Mouse (Mus musculus) layer of hippocampus, adult 8-10 months (tissue): ENCODE measurements around the gene Cc2d2b. TPM values are rescaled to one million over a fixed set of nuclear protein-coding genes. Genes with fewer than 3 reads are reported as not detected.
A peak's percentile ranks its signal among the peaks of the same experiment; 100 is the strongest.

ENCODE experiments used
- DNase-seq, 2 experiments: peaks; one replicate each; pipeline ENCODE4 v3.0.0; 2022; ENCODE audit warnings: low spot score in 2 of 2
- total RNA-seq, 4 experiments: library from RNA; stranded (reverse); gene quantifications; 2 replicates each; pipeline ENCODE4 v1.2.4; 2022

The Cc2d2b gene
- 1 to 10 TPM in 1 of 4 experiments, under 1 TPM in 3; 0.31 to 1.5 (median 0.56) TPM for total RNA-seq

DNA sequence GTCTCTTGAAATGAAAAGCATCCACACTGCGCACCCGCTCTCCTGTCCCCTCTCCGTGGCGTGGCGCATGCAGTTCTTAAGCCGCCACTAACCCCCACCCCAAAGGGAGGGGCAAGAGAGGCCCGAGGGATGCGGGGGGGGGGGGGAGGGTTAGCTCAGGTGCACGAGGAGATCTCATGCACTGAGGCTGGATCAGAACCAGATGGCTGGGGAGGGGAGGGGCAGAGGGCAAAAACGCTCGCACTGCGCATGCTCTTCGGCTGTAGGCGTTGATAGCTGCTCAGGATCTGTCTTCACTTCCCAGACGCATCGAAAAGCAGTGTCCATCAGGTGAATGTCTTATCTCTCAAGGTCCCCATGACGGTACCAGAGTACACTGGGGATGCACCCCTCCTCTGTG is at the start of gene Cc2d2b:
Gene Cc2d2b (plus strand): TSS at position 195 of the 400 bp plus-strand sequence.
- no peak for DNase-seq

DNA sequence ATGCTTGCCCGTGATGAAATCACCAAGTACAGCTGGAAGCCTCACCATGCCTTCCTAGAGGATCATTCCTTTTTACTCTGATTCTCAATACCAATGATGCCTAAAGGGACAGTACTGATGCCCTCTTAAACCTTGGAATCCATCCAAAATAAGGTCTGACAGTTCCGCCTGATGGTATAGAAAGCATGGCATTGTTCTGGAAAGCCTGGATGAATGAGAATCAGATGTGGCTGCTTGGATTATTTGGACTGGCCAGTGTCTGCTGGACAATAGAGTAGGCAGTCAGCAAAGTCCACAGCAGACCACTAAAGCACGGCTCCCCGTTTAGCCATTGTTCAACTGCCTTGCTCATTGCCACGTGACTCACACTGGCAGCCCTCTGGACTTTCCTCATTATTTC is 48.7 kb upstream of the Cc2d2b start:
- no peak for DNase-seq

DNA sequence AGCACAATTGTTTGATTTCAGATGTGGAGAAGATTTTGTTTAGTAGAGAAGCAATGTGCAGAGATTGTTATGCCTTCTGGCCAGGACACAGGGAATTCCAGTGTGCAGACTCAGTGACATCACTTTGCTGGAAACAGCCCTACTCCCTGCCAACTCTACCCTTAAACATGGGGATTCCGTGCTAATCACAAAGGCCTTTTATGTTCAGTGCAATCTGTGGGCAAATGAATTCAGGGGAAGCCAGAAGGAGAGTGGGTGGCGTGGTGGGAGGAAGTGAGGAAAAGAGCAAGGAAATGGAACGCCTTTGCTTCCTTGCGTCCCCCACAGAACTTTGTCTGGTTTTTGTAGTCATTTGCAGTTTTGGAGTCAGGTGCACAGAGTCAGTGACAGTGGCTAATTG is 46.1 kb upstream of the Cc2d2b start:
- peak; percentile 62 for DNase-seq

DNA sequence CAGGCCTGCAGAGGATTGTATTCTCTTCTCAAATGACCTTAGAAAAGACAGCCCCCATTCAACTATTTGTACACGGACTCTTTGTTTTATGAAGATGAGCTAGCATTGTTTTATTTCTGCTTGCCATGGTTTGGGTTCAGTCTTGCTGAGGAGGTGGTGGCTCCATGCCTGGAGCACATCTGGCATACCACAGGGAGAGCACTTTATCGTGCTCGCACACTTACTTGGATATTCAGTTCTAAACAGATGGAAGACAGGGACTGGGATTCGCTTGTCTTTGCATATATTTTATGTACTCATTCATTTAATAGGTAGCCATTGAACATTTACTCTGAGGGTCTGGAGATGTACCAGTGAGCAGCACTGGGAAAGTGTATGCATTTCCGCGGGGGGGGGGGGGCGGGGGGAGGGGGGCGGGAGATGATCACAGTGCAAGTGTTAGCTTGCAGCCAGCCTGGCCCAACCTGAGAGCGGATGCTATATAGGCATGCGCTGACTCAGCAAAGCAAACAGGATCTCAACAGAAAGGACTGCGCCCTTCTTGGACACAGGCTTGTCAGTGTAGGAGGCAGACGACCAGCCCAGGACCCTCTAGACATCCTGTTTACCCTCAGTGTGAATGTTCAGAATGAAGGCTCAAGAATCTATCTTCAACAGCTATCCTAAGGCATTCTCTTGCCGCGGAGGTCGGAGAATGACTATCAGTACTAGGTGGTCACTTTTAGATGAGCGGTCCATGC is 35.5 kb upstream of the Cc2d2b start:
- DNase-seq: no peak

DNA sequence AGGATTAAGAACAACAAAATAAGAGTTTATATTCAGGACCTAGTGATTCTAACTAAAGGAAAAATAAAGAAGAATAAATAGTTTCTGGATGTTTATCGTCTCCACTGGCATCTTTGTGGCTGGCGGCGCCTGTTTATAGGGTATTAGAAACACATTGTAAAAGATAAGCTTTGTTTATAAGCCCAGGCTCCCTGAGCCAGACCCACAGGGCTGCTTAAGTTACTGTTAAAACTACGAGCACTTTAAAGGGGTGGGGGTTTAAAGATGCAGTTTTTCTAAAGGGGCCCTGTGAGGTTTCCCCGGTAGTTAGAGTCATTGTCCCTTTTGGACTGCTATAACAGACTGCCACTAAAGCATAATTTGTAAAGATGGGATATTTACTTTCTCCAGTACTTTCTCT is 33.9 kb upstream of the Cc2d2b start:
- no peak for DNase-seq

DNA sequence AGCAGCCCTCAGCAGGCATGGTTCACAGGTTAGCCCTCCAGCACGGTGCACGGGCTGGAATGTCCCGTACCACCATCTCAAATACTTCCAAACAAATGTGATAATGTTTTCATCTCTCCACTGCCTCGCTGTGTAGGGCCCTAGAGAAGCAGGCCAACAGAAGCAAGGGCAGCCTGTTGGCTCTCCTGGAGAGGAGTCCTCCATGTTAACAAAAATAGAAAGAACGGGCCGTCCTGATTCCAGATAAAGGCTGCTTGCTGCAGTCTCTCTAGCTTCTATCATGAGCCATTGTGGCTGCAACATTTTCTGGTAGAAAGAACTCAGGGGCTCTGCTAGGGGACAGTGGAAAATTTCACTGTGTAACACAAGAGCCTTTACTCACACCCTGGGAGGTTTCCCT is 31.6 kb upstream of the Cc2d2b start:
- no peak for DNase-seq

DNA sequence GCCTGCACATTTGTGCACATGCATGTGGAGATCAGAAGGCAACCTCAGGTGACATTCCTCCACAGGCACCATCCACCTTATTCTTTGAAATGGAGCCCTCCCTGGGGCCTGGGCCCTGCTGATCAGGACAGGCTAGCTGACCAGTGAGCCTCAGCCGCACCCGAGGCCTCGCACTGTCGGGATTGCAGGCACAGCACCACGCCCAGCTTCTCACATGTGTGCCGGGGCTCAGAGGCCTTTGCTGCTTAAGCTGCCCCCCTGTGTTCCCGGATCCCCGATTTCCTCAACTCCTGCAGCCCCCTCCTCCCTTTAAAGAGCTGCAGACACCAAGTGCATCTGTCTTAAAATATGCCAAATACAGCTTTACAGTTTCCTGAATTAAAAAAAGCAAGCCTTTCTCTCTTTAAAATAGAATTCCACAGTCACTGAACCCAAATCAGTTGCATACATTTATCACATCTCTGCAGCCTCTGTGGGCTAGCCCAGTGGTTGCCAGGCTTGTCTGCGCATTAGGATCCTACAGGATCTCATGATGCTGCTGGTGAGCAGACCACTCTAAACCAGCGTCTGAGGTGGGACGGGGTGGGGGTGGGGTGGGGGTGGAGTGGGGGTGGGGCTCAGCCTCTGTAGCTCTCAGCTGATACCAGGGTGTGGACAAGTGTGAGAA is 29.0 kb upstream of the Cc2d2b start:
- DNase-seq: no peak

DNA sequence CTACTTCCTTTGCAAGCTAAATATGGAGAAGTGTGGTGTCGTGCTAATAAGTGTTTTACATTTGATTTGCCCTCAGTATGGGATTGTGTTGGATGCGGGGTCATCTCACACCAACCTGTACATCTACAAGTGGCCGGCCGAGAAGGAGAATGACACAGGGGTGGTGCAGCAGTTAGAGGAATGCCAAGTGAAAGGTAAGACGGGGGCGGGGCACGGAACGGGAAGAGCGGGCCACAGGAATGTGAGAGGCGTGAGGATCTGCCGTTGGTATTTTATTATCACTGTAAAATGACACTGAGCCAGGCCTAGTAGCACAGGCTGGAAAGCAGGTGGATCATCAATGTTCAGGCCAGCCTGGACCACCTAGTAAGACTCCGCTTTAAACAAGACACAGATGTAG is 28.2 kb upstream of the Cc2d2b start:
- DNase-seq: no peak

DNA sequence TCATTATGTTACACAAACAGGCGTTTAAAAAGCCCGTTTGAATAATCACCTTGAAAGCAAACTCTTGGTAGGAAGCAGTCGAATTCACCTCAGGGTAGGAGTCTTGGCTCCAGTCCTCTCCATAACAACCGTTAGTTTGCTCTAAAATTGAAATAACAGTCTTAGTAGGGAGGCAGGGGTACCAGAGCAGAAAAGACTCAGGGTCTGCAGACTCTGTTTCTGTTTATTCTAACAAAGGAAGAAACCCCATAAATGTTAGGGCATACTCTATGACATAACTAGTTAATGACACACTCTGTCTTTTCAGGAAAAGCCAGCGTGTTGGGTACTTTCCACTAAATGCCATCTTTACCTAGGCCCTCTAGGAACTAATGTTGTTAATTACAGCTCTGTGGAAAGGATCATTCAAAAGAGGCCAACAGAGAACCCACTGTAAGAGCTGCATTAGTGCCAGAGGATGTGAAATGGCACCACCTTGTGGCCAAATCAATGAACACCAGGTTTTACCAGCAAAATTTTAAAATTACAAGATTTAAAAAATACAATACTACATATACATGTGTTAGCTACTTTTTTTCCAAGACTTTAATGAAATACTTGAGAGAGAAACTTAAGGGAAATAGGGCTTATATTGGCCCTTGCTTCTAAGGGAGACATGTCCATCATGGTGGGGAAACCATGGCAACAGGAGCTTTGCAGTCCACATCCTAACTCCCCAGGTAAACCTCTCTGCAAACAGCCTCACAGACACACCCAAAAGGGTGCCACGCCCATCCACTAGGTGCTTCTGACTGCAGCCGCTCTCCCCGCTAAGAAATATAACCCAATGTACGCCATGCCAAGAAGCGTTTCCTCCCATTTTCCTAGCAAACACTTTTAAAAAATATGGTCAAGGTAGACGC is 26.2 kb upstream of the Cc2d2b start:
- DNase-seq: peak in 1 of 2 experiments; percentile 63

DNA sequence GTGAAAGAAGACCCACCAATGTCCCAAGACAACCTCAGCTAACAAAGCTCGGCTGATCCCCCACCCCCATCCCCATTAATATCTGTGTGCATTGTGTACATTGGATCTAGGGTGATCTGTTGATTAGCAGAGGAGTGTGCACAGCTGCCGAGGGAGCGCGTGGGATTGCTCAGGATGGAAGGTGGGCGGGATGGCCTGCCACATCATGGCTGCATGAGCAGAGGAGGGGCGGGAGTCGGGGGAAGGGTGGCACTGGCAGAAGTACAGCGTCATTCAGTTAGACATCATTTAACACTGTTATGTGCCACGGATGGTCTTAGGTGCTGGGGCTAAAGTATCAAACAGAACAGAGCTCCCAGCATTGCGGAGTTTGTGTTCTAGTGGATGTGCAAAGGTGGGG is 25.0 kb upstream of the Cc2d2b start:
- DNase-seq: no peak

DNA sequence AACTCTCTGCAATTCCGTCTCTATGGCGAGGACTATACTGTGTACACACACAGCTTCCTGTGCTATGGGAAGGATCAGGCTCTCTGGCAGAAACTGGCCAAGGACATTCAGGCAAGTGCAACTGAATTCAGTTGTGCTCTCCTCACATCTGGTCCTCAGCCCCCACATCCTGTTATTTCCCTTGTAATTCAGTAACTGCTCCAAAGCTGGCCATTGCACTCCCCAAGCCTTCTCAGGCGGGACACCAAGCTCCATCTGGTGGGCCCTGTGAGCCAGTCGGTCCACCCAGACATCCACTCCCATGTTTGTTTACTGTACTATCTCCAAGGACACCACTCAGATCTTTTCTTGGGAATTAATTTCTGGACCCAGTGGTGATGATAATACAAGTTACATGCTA is 22.4 kb upstream of the Cc2d2b start:
- DNase-seq: no peak

DNA sequence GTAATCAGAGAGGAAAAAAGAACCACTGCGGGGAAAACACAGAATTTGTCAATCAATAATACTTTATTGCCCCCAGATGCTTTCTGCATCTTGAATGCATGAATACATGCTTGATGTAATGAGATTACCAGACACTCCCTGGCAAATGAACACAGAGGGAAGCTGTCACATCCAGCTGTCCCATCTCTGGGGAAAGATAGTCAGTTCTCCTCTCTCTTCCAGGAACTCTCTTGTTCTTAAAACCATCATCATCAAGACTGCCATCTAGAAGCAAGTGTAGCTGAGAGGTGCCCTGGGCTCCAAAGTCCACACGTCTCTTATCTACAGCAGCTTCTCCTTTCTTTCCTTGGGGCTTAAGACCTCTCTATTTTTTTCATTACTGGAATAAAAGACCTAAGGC is 21.9 kb upstream of the Cc2d2b start:
- DNase-seq: no peak

DNA sequence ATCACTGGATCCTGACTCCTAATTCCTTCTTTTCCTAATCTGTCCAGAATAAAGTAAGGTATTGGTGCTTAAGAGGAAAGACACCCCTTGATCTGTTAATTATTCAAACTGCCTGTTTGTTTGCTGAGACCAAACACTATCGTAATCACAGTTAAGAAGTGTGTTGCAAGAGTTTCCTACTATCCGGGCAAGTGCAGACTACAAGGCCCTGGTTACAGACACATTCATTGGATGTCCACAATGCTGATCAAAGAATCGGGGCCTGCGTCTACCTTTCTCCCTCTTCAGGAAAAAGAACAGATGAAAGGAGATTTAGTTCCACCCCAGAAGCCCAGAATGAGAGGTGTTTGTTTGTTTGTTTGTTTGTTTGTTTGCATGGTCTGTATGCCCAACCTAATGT is 20.3 kb upstream of the Cc2d2b start:
- no peak for DNase-seq

DNA sequence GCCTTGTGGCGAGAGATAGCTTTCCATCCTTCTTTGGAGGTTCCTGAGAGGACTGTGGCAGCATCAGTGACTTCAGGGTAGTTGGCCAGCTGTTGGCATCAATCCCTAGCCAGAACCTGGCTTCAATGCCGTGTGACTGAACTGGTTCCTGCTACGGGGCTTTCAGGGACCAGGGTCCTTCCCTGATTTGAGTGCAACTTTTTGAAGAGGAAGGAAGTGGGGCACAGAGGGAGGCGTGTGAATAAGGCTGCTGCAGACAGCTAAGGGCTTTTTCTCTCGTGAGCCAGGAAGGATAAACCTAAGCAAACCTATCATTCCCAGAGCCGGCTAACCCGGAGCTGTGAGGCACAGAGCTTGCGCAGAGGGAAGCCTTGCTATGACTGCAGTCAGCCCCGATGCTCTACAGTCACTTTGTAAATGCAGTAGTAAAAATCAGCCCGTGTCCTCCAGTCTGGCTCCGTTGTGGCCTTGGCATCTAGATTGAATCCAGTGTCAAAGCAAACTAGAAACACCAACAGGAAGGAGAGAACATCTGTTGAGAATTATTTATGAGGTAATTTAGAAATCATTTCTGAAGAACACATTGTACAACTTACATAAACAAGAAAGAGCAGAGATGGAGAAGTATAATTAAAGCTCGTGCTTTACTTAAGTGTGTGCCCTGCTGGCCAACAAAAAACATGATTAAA is 19.7 kb upstream of the Cc2d2b start:
- DNase-seq: no peak

DNA sequence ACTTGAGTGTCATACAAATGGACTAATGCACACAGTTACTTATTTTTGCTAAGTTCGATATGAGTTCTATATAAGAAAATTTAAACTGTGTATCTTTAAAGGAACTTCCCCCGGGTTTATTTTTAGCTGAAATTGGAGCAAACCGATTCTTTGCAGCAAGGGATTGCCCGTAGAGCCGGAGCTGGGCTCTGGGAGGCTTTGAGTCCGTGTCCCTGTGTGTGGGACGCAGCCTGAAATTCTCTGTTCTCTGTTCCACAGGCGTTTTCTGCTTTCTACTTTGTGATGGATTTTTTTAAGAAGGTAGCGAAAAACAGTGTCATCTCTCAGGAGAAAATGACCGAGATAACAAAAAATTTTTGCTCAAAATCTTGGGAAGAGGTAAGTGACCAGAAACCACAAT is 15.1 kb upstream of the Cc2d2b start:
- DNase-seq: no peak

DNA sequence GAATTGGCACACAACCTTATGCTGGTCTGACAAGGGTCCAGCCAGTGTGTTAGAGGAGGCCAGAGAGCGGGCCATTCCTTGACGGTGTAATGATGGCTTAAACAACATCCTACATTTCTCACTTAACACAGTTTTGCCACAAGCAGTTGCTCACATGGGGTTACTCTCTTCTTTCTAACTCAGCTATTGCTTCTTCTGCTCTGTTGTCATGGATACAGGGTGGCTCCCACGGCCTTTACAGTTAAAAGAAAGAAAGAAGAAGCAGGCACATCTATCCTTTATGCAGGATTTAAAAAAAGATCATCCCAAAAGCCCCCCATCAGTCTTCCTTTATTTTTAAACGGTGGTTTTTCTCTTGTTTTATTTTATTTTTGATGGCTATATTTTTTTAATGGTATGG is 14.7 kb upstream of the Cc2d2b start:
- DNase-seq: no peak

DNA sequence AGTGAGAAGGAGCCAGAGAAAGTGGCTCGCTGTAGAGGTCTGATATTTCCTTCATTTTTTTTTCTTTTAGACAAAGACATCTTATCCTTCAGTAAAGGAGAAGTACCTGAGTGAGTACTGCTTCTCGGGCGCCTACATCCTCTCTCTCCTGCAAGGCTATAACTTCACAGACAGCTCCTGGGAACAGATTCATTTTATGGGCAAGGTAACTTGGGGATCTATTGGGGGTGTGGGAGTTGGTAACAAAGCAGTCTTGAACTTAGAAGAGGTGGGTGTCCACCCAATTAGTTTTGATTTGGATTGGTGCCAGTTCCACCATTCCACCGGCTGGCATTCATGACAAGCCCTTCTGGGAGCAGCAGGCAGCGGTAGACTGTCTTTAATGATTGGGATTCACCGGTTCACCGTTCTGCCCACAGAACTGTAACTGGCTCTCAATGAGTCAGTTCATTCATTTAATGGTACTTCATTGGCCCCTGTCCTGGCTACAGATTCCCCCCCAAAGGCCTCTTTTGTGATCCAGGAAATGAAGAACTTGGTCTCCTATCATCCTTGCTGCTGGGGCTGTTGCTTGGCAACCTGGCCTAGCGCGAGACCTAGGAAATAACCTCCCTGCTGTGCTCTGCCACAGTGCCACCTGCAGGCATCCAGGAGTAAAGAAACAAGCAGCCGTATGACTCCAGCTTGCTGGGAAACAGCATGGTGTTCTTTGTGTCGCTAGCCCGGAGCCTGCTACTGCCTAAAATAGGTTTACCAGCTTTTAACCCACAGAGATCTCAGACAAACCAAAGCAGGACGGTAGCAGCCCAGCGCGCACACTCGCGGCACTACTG is 11.7 kb upstream of the Cc2d2b start:
- DNase-seq: peak; percentile 71 to 74

DNA sequence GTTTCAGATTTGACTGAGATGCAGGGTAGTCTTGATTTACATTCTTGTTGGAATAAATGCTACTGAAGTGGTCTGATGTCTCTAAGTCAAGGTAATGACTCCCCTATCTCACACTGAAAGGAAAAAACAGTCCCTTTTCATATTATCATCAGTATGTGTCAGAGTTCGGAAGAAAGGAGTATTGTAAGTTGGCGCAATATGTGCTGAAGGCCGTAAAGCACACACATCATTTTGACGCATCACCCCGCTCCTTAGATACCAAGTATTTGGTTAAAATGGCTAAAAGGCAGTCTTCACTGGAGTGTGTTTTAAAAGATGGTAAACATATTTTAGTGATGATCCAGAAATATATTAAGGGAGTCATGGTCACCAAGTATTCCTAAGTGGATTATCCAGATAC is 10.9 kb upstream of the Cc2d2b start:
- no peak for DNase-seq

DNA sequence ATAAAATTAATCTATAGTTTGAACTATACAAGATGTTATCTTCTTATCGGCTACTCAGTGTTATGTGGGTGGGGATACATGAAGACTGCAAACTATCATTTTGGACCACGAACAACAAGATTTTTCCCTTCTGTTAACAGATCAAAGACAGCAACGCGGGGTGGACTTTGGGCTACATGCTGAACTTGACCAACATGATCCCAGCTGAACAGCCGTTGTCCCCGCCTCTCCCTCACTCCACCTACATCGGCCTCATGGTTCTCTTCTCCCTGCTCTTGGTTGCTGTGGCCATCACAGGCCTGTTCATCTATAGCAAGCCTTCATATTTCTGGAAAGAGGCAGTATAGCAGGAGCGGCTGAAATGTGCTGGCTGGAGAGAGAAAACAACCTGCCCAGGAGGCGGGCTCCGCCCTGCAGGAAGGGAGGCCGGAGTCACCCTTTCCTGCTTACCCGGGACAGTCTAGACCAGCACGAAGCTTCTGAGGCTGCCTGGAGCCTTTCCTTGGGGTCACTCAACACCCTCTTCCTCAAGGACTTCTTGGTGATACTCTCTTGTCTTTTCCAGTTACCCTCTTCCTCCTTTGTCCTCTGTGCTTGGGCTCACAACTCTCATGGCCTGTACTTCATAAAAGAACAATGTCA is 9.7 kb upstream of the Cc2d2b start:
- no peak for DNase-seq

DNA sequence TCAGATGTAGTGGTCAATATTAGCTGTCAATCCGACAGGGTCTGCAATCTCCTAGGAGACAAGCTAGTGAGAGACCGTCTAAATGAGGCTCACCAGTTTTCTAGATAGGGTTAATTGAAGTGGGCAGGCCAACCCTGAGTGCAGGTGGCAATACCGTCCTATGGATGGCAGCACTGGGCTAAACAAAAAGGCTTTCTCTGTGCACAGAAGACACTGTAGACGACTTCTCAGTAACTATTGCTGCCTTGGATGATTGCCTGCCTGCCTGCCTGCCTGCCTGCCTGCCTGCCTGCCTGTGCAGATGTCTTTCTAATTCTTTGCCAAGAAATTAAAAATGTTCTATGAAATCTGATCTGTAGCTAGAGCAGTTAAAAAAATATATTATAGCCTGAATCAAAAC is 1.9 kb upstream of the Cc2d2b start:
- DNase-seq: peak; percentile 53 to 71
